Mouse (Mus musculus) limb, embryonic 10.5 days (tissue): ENCODE results near the gene Adk. TPM values are rescaled to one million over a fixed set of nuclear protein-coding genes. Genes with fewer than 3 reads are reported as not detected.
A peak's percentile ranks its signal among the peaks of the same experiment; 100 is the strongest.

Experiments used
- DNase-seq: peaks from one replicate; pipeline ENCODE4 v3.0.0-alpha.2; 2017; ENCODE audit warnings: low spot score
- H3K27ac ChIP-seq: fragments of 300-500 bp; sonication (generic); 2 replicates; pipeline ENCODE4 v1.5.1; 2016; ENCODE audit warnings: mild to moderate bottlenecking
- H3K27me3 ChIP-seq: fragments of 300-500 bp; sonication (generic); 2 replicates; pipeline ENCODE4 v1.6.1; 2016; ENCODE audit warnings: low read depth, mild to moderate bottlenecking; ENCODE audit not compliant: poor library complexity, severe bottlenecking
- H3K36me3 ChIP-seq: fragments of 300-500 bp; sonication (generic); 2 replicates; pipeline ENCODE4 v1.6.1; 2016; ENCODE audit warnings: mild to moderate bottlenecking, moderate library complexity
- H3K4me1 ChIP-seq: fragments of 300-500 bp; sonication (generic); 2 replicates; pipeline ENCODE4 v1.6.1; 2016
- H3K4me3 ChIP-seq: fragments of 300-500 bp; sonication (generic); 2 replicates; pipeline ENCODE4 v1.5.1; 2016; ENCODE audit warnings: mild to moderate bottlenecking, moderate library complexity
- H3K9me3 ChIP-seq: fragments of 300-500 bp; sonication (generic); replicated peaks from 2 replicates; pipeline ENCODE4 v1.6.1; 2016; ENCODE audit warnings: mild to moderate bottlenecking
- WGBS: fragments of 180-500 bp; shearing (Covaris S2); methylation state at CpG from one replicate; pipeline ENCODE4 v1.1.7; 2016; 5-methylcytosine and 5-hydroxymethylcytosine counted together
- polyA plus RNA-seq: library from polyadenylated mRNA; unstranded; fragments of >200 nt; fragmentation: Nextera tagmentation; extraction: Ambion mirVana; gene quantifications from 2 replicates; pipeline ENCODE4 v1.2.1, GENCODE M21; 2016

The Adk gene
- polyA plus RNA-seq, 1 experiment from 2014 or later: 170 TPM

GRCm38 (mm10) chr14:21221574-21222138 is 169.3 kb downstream of the Adk start:
- 82% methylated on average over 5 of the region's 5 CpGs for WGBS
- no peaks in the 10 kb centered on the region for H3K27me3 ChIP-seq
- no peaks in the 10 kb centered on the region for H3K36me3 ChIP-seq
- peaks cover 17% of the 10 kb centered on the region for H3K4me1 ChIP-seq
- no peak for DNase-seq
- H3K27ac ChIP-seq: no peak overlapping the region
- no peak overlapping the region for H3K4me3 ChIP-seq
- H3K9me3 ChIP-seq: no peaks in the 10 kb centered on the region

- DNase-seq: no peak
- WGBS: 87% methylated on average over 3 of the region's 3 CpGs
- Histone ChIP-seq H3K9me3 (no peaks in the 10 kb centered on the region), H3K4me3 (no peak overlapping the region), H3K36me3 (no peaks in the 10 kb centered on the region), H3K27ac (no peak overlapping the region), H3K27me3 (no peaks in the 10 kb centered on the region), H3K4me1 (peaks cover 17% of the 10 kb centered on the region)
Observed at GRCm38 (mm10) chr14:21222206-21222605, 169.8 kb downstream of the Adk start.

- no peaks in the 10 kb centered on the region for H3K36me3 ChIP-seq
- DNase-seq: no peak
Observed at GRCm38 (mm10) chr14:21223456-21223855, 171.1 kb downstream of the Adk start.

GRCm38 (mm10) chr14:21223971-21224635 is 171.7 kb downstream of the Adk start:
- Histone ChIP-seq H3K4me3 (no peak overlapping the region), H3K27ac (peak overlapping the region; percentile 25; the same call in 1 of the 2 replicates), H3K9me3 (no peaks in the 10 kb centered on the region), H3K36me3 (no peaks in the 10 kb centered on the region), H3K27me3 (no peaks in the 10 kb centered on the region), H3K4me1 (peaks cover 17% of the 10 kb centered on the region)
- 83% methylated on average over 3 of the region's 3 CpGs for WGBS
- DNase-seq: no peak

More at GRCm38 (mm10) chr14:21223456-21223855, 171.1 kb downstream of the Adk start:
- Histone ChIP-seq H3K9me3 (no peaks in the 10 kb centered on the region), H3K4me1 (peaks cover 17% of the 10 kb centered on the region), H3K27ac (0 out of 2 replicates have a peak overlapping the region, but pooled peaks have one; percentile 25), H3K27me3 (no peaks in the 10 kb centered on the region), H3K4me3 (no peak overlapping the region)
- WGBS: 35% methylated on average over 6 of the region's 6 CpGs

- DNase-seq: no peak
- H3K9me3 ChIP-seq: no peaks in the 10 kb centered on the region
- H3K4me3 ChIP-seq: no peak overlapping the region
- no peaks in the 10 kb centered on the region for H3K27me3 ChIP-seq
- H3K27ac ChIP-seq: no peak overlapping the region
- 0 out of 2 replicates have a peak, but pooled peaks cover 13% of the 10 kb centered on the region for H3K36me3 ChIP-seq
- no peaks in the 10 kb centered on the region for H3K4me1 ChIP-seq
- 96% methylated on average over 2 of the region's 2 CpGs for WGBS
Observed at GRCm38 (mm10) chr14:21237051-21237450, 184.7 kb downstream of the Adk start.

- Histone ChIP-seq H3K4me3 (no peak overlapping the region), H3K9me3 (no peaks in the 10 kb centered on the region), H3K27me3 (no peaks in the 10 kb centered on the region), H3K4me1 (no peaks in the 10 kb centered on the region), H3K27ac (no peak overlapping the region), H3K36me3 (0 out of 2 replicates have a peak, but pooled peaks cover 13% of the 10 kb centered on the region)
- WGBS: 96% methylated on average over 5 of the region's 5 CpGs
- DNase-seq: no peak
Observed at GRCm38 (mm10) chr14:21241105-21241504, 188.7 kb downstream of the Adk start.

- H3K4me1 ChIP-seq: peaks cover 37% of the 10 kb centered on the region
- peak overlapping the region; percentile 84; the same call in 1 of the 2 replicates for H3K27ac ChIP-seq
- no peak overlapping the region for H3K4me3 ChIP-seq
- no peaks in the 10 kb centered on the region for H3K27me3 ChIP-seq
- H3K36me3 ChIP-seq: no peaks in the 10 kb centered on the region
- WGBS: 87% methylated on average over 5 of the region's 5 CpGs
- no peak for DNase-seq
- H3K9me3 ChIP-seq: no peaks in the 10 kb centered on the region
Observed at GRCm38 (mm10) chr14:21251386-21251785, 199.0 kb downstream of the Adk start.

- Histone ChIP-seq H3K36me3 (no peaks in the 10 kb centered on the region), H3K9me3 (no peaks in the 10 kb centered on the region), H3K4me3 (0 out of 2 replicates have a peak overlapping the region, but pooled peaks have one; percentile 17), H3K27ac (peak overlapping the region; percentile 84), H3K27me3 (no peaks in the 10 kb centered on the region), H3K4me1 (peaks cover 37% of the 10 kb centered on the region)
- WGBS: 36% methylated on average over 7 of the region's 7 CpGs
- DNase-seq: peak; percentile 60
Observed at GRCm38 (mm10) chr14:21252326-21252886, 200.0 kb downstream of the Adk start.

- H3K4me1 ChIP-seq: peaks cover 37% of the 10 kb centered on the region
- no peak overlapping the region for H3K4me3 ChIP-seq
- peak overlapping the region; percentile 77 for H3K27ac ChIP-seq
- H3K9me3 ChIP-seq: no peaks in the 10 kb centered on the region
- no peak for DNase-seq
- WGBS: 61% methylated on average over 5 of the region's 5 CpGs
- no peaks in the 10 kb centered on the region for H3K36me3 ChIP-seq
- no peaks in the 10 kb centered on the region for H3K27me3 ChIP-seq
Observed at GRCm38 (mm10) chr14:21253321-21253992, 201.1 kb downstream of the Adk start.

- H3K4me1 ChIP-seq: peaks cover 37% of the 10 kb centered on the region
- peak overlapping the region; percentile 77; the same call in 1 of the 2 replicates for H3K27ac ChIP-seq
- no peaks in the 10 kb centered on the region for H3K36me3 ChIP-seq
- H3K9me3 ChIP-seq: no peaks in the 10 kb centered on the region
- DNase-seq: no peak
- WGBS: 87% methylated on average over 2 of the region's 2 CpGs
- H3K27me3 ChIP-seq: no peaks in the 10 kb centered on the region
- H3K4me3 ChIP-seq: no peak overlapping the region
Observed at GRCm38 (mm10) chr14:21253993-21254339, 201.6 kb downstream of the Adk start.

GRCm38 (mm10) chr14:21268229-21268628 is 215.9 kb downstream of the Adk start:
- no peak for DNase-seq
- H3K4me1 ChIP-seq: peaks cover 7% of the 10 kb centered on the region
- H3K27ac ChIP-seq: no peak overlapping the region
- H3K4me3 ChIP-seq: no peak overlapping the region
- H3K9me3 ChIP-seq: no peaks in the 10 kb centered on the region
- WGBS: 91% methylated on average over 8 of the region's 8 CpGs
- no peaks in the 10 kb centered on the region for H3K27me3 ChIP-seq
- no peaks in the 10 kb centered on the region for H3K36me3 ChIP-seq

- no peaks in the 10 kb centered on the region for H3K27me3 ChIP-seq
- WGBS: 86% methylated on average over 4 of the region's 4 CpGs
- DNase-seq: no peak
Observed at GRCm38 (mm10) chr14:21271472-21271871, 219.1 kb downstream of the Adk start.

GRCm38 (mm10) chr14:21275786-21276185 is 223.4 kb downstream of the Adk start:
- H3K9me3 ChIP-seq: no peaks in the 10 kb centered on the region
- peaks cover 50% of the 10 kb centered on the region for H3K4me1 ChIP-seq
- H3K36me3 ChIP-seq: no peaks in the 10 kb centered on the region
- H3K4me3 ChIP-seq: no peak overlapping the region
- peak overlapping the region; percentile 10; the same call in 1 of the 2 replicates for H3K27ac ChIP-seq
- 84% methylated on average over 1 of the region's 1 CpGs for WGBS
- no peak for DNase-seq
- no peaks in the 10 kb centered on the region for H3K27me3 ChIP-seq

More at GRCm38 (mm10) chr14:21271472-21271871, 219.1 kb downstream of the Adk start:
- no peaks in the 10 kb centered on the region for H3K36me3 ChIP-seq
- H3K4me1 ChIP-seq: peaks cover 39% of the 10 kb centered on the region
- no peaks in the 10 kb centered on the region for H3K9me3 ChIP-seq
- no peak overlapping the region for H3K27ac ChIP-seq
- H3K4me3 ChIP-seq: no peak overlapping the region
